Mouse (Mus musculus) CD4-positive naive resting alpha-beta T cell, adult 57 days (primary cell): Measurements from ENCODE around the gene Fgf5. TPM values are rescaled to one million over a fixed set of nuclear protein-coding genes. Genes with fewer than 3 reads are reported as not detected.

Experiments
- total RNA-seq: library from RNA; stranded (reverse); gene quantifications from one replicate; pipeline ENCODE4 v1.2.4, GENCODE M21; 2023

Gene Fgf5
- total RNA-seq, result not detected

DNA sequence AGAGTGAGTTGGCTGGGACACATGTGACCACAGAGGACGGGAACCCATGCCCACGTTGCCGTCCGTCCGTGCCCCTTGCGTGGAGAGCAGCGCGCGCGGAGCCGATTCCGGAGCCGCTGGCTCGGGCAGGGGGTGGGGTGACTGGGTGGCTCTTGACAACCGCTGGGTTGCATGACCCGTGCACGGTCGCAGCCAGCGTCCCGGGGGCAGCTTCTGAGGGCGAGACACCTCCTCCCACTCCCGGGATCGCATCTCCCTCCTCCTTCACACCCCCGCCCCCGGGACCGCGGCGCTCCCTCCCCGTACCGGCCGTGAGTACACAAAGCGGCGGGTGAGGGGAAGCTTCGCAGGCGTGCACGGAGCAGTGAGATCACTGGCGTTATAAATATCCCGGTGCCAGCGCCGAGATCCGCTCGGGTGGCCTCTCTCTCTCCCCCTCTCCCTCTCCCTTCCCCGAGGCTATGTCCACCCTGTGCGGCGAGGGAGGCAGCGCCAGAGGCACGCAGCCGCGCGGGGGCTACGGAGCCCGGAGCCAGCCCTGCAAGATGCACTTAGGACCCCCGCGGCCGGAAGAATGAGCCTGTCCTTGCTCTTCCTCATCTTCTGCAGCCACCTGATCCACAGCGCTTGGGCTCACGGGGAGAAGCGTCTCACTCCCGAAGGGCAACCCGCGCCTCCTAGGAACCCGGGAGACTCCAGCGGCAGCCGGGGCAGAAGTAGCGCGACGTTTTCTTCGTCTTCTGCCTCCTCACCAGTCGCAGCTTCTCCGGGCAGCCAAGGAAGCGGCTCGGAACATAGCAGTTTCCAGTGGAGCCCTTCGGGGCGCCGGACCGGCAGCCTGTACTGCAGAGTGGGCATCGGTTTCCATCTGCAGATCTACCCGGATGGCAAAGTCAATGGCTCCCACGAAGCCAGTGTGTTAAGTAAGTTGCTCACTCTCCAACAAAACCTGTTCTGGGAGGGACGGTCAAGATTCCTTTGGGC, at the start of gene Fgf5:
Fgf5 (plus strand) TSS at position 347 of the 984 bp plus-strand sequence.

Other genes with a start within 250 kb of the Fgf5 start
- gene Antxr2, start 223.1 kb upstream of the Fgf5 start, total RNA-seq, result 17.2 TPM
- gene Prdm8, start 87.0 kb upstream of the Fgf5 start, total RNA-seq, result 0.18 TPM
- not detected for gene Cfap299, start 75.1 kb downstream of the Fgf5 start, total RNA-seq